Mouse (Mus musculus): Measurements from ENCODE around the gene Mycbp. TPM values are rescaled to one million over a fixed set of nuclear protein-coding genes. Genes with fewer than 3 reads are reported as not detected.

Mycbp gene
- polyA plus RNA-seq, 1 experiment = 3.8 TPM

GRCm38 (mm10) chr4:123916748-123917547, 12.3 kb downstream of the Mycbp start, which contains the start of gene Rragc:
Gene Rragc, plus strand, starts transcription at chr4:123917446.
- under 1% methylated on average over 49 of the region's 49 CpGs for WGBS
- peak within 1 kb of the TSS; percentile 79 for H3K27ac ChIP-seq (ENCODE audit: insufficient read depth, low read length)
- H3K4me3 ChIP-seq (ENCODE audit: extremely low read depth, insufficient read depth, insufficient read length) = peak within 1 kb of the TSS; percentile 96
- DNase-seq (ENCODE audit: low read depth in 1 of 2, low spot score in 2 of 2) = peak; percentile 93 to 100
- no peaks in the 10 kb centered on the region for H3K27me3 ChIP-seq (ENCODE audit: control insufficient read depth, insufficient read depth, low read length)
- TF ChIP-seq CTCF (IDR thresholded peaks at IDR 0.05; ENCODE audit: extremely low read depth, insufficient read depth, insufficient read length, insufficient replicate concordance) = no peak
- TF ChIP-seq POLR2A (IDR thresholded peaks at IDR 0.05; ENCODE audit: low read depth, low read length) = peak; percentile 61
- peaks cover 11% of the 10 kb centered on the region for H3K36me3 ChIP-seq (ENCODE audit: control insufficient read depth, insufficient read depth, low read length)
- H3K4me1 ChIP-seq (ENCODE audit: control insufficient read depth, insufficient read depth, insufficient read length) = no peaks in the 10 kb centered on the region; the same call in 1 of the 2 replicates

GRCm38 (mm10) chr4:123917548-123918140, 13.0 kb downstream of the Mycbp start, which contains the start of gene 4930535I16Rik:
Gene 4930535I16Rik, minus strand, starts transcription at chr4:123918022.
- H3K4me1 ChIP-seq (ENCODE audit: control insufficient read depth, insufficient read depth, insufficient read length) = no peaks in the 10 kb centered on the region; the same call in 1 of the 2 replicates
- peak within 1 kb of the TSS; percentile 79 for H3K27ac ChIP-seq (ENCODE audit: insufficient read depth, low read length)
- DNase-seq (ENCODE audit: low read depth in 1 of 2, low spot score in 2 of 2) = peak in 1 of 2 experiments; percentile 13
- peak within 1 kb of the TSS; percentile 96 for H3K4me3 ChIP-seq (ENCODE audit: extremely low read depth, insufficient read depth, insufficient read length)
- no peak for TF ChIP-seq POLR2A (IDR thresholded peaks at IDR 0.05; ENCODE audit: low read depth, low read length)
- no peak for TF ChIP-seq CTCF (IDR thresholded peaks at IDR 0.05; ENCODE audit: extremely low read depth, insufficient read depth, insufficient read length, insufficient replicate concordance)
- under 1% methylated on average over 63 of the region's 63 CpGs for WGBS
- peaks cover 14% of the 10 kb centered on the region for H3K36me3 ChIP-seq (ENCODE audit: control insufficient read depth, insufficient read depth, low read length)
- no peaks in the 10 kb centered on the region for H3K27me3 ChIP-seq (ENCODE audit: control insufficient read depth, insufficient read depth, low read length)

GRCm38 (mm10) chr4:123918851-123919250, 14.2 kb downstream of the Mycbp start:
- 74% methylated on average over 2 of the region's 2 CpGs for WGBS
- H3K27me3 ChIP-seq (ENCODE audit: control insufficient read depth, insufficient read depth, low read length) = no peaks in the 10 kb centered on the region
- no peak overlapping the region for H3K27ac ChIP-seq (ENCODE audit: insufficient read depth, low read length)
- no peaks in the 10 kb centered on the region; the same call in 1 of the 2 replicates for H3K4me1 ChIP-seq (ENCODE audit: control insufficient read depth, insufficient read depth, insufficient read length)
- peaks cover 21% of the 10 kb centered on the region for H3K36me3 ChIP-seq (ENCODE audit: control insufficient read depth, insufficient read depth, low read length)
- TF ChIP-seq CTCF (IDR thresholded peaks at IDR 0.05; ENCODE audit: extremely low read depth, insufficient read depth, insufficient read length, insufficient replicate concordance) (no peak), POLR2A (IDR thresholded peaks at IDR 0.05; ENCODE audit: low read depth, low read length) (no peak)
- no peak overlapping the region for H3K4me3 ChIP-seq (ENCODE audit: extremely low read depth, insufficient read depth, insufficient read length)
- DNase-seq (ENCODE audit: low read depth in 1 of 2, low spot score in 2 of 2) = no peak

GRCm38 (mm10) chr4:123921055-123921565, 16.5 kb downstream of the Mycbp start:
- Histone ChIP-seq H3K4me3 (ENCODE audit: extremely low read depth, insufficient read depth, insufficient read length) (no peak overlapping the region), H3K36me3 (ENCODE audit: control insufficient read depth, insufficient read depth, low read length) (peaks cover 37% of the 10 kb centered on the region), H3K27ac (ENCODE audit: insufficient read depth, low read length) (no peak overlapping the region), H3K4me1 (ENCODE audit: control insufficient read depth, insufficient read depth, insufficient read length) (no peaks in the 10 kb centered on the region; the same call in 1 of the 2 replicates), H3K27me3 (ENCODE audit: control insufficient read depth, insufficient read depth, low read length) (no peaks in the 10 kb centered on the region)
- DNase-seq (ENCODE audit: low read depth in 1 of 2, low spot score in 2 of 2) = no peak
- TF ChIP-seq POLR2A (IDR thresholded peaks at IDR 0.05; ENCODE audit: low read depth, low read length) = no peak
- TF ChIP-seq CTCF (IDR thresholded peaks at IDR 0.05; ENCODE audit: extremely low read depth, insufficient read depth, insufficient read length, insufficient replicate concordance) = no peak
- 82% methylated on average over 4 of the region's 4 CpGs for WGBS

- TF ChIP-seq POLR2A (IDR thresholded peaks at IDR 0.05; ENCODE audit: low read depth, low read length) (no peak), CTCF (IDR thresholded peaks at IDR 0.05; ENCODE audit: extremely low read depth, insufficient read depth, insufficient read length, insufficient replicate concordance) (no peak)
- Histone ChIP-seq H3K27ac (ENCODE audit: insufficient read depth, low read length) (peak overlapping the region; percentile 70), H3K4me3 (ENCODE audit: extremely low read depth, insufficient read depth, insufficient read length) (no peak overlapping the region), H3K27me3 (ENCODE audit: control insufficient read depth, insufficient read depth, low read length) (no peaks in the 10 kb centered on the region), H3K36me3 (ENCODE audit: control insufficient read depth, insufficient read depth, low read length) (peaks cover 37% of the 10 kb centered on the region), H3K4me1 (ENCODE audit: control insufficient read depth, insufficient read depth, insufficient read length) (peaks cover 7% of the 10 kb centered on the region)
- DNase-seq (ENCODE audit: low read depth in 1 of 2, low spot score in 2 of 2) = peak; percentile 16 to 34
Observed at GRCm38 (mm10) chr4:123927961-123928360, 23.3 kb downstream of the Mycbp start.

DNA sequence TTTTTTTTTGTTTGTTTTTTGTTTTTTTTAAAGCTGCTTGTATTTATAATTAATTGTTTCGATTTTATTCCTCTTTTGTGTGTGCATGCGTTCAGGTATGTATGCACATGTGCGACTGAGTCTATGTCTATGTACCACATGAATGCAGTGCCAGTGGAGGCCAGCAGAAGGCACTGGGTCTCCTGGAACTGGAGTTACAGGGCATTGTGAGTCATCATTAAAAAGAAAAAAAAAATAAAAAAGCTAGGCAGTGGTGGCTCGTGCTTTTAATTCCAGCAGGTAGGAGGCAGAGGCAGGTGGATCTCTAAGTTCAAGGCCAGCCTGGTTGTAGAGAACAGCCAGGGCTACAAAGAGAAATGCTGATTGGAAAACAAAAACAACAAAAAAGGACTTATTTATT, 25.4 kb downstream of the Mycbp start:
- Histone ChIP-seq H3K4me1 (ENCODE audit: control insufficient read depth, insufficient read depth, insufficient read length) (peaks cover 7% of the 10 kb centered on the region), H3K36me3 (ENCODE audit: control insufficient read depth, insufficient read depth, low read length) (peaks cover 28% of the 10 kb centered on the region), H3K27me3 (ENCODE audit: control insufficient read depth, insufficient read depth, low read length) (no peaks in the 10 kb centered on the region), H3K4me3 (ENCODE audit: extremely low read depth, insufficient read depth, insufficient read length) (no peak overlapping the region), H3K27ac (ENCODE audit: insufficient read depth, low read length) (no peak overlapping the region)
- 92% methylated on average over 4 of the region's 4 CpGs for WGBS
- DNase-seq (ENCODE audit: low read depth in 1 of 2, low spot score in 2 of 2) = no peak
- TF ChIP-seq POLR2A (IDR thresholded peaks at IDR 0.05; ENCODE audit: low read depth, low read length) (no peak), CTCF (IDR thresholded peaks at IDR 0.05; ENCODE audit: extremely low read depth, insufficient read depth, insufficient read length, insufficient replicate concordance) (no peak)

All from spleen, adult 2 months (tissue).